Mouse (Mus musculus) stomach, embryonic 15.5 days (tissue): ENCODE results near the gene Rpl22l1. TPM values are rescaled to one million over a fixed set of nuclear protein-coding genes. Genes with fewer than 3 reads are reported as not detected.
A peak's percentile ranks its signal among the peaks of the same experiment; 100 is the strongest.
"Not testable (repeated sequence)": the region's sequence is repeated elsewhere in the genome, so short reads cannot be mapped to it uniquely, and the experiment has no call there.

ENCODE experiments used
- ATAC-seq: fragments of 200-750 bp; cut with Nextera tagmentation; 2 replicates; pipeline ENCODE4 v1.8.0; 2017; ENCODE audit warnings: low read depth, moderate number of reproducible peaks, moderate TSS enrichment; ENCODE audit not compliant: insufficient read depth, low FRiP score
- H3K27ac ChIP-seq: fragments of 300-500 bp; sonication (generic); 2 replicates; pipeline ENCODE4 v1.5.1; 2015; ENCODE audit warnings: mild to moderate bottlenecking, inconsistent platforms
- H3K27me3 ChIP-seq: fragments of 300-500 bp; sonication (generic); replicated peaks from 2 replicates; pipeline ENCODE4 v1.6.1; 2015; ENCODE audit warnings: inconsistent platforms
- H3K36me3 ChIP-seq: fragments of 300-500 bp; sonication (generic); 2 replicates; pipeline ENCODE4 v1.6.1; 2015; ENCODE audit warnings: inconsistent platforms
- H3K4me1 ChIP-seq: fragments of 300-500 bp; sonication (generic); 2 replicates; pipeline ENCODE4 v1.6.1; 2015; ENCODE audit warnings: inconsistent platforms
- H3K4me2 ChIP-seq: fragments of 300-500 bp; sonication (generic); 2 replicates; pipeline ENCODE4 v1.6.1; 2015; ENCODE audit warnings: mild to moderate bottlenecking, inconsistent platforms
- H3K4me3 ChIP-seq: fragments of 300-500 bp; sonication (generic); replicated peaks from 2 replicates; pipeline ENCODE4 v1.5.1; 2015; ENCODE audit warnings: inconsistent platforms
- H3K9ac ChIP-seq: fragments of 300-500 bp; sonication (generic); 2 replicates; pipeline ENCODE4 v1.6.1; 2015; ENCODE audit warnings: inconsistent platforms
- H3K9me3 ChIP-seq: fragments of 300-500 bp; sonication (generic); 2 replicates; pipeline ENCODE4 v1.6.1; 2016; ENCODE audit warnings: inconsistent platforms
- WGBS: fragments of 180-500 bp; shearing (Covaris S2); methylation state at CpG from one replicate; pipeline ENCODE4 v1.1.7; 2015; 5-methylcytosine and 5-hydroxymethylcytosine counted together
- polyA plus RNA-seq: library from polyadenylated mRNA; unstranded; fragments of >200 nt; fragmentation: Nextera tagmentation; extraction: Ambion mirVana; gene quantifications from 2 replicates; pipeline ENCODE4 v1.2.1, GENCODE M21; 2015

The Rpl22l1 gene
- polyA plus RNA-seq = 439 and 456 TPM in 2 replicates

DNA sequence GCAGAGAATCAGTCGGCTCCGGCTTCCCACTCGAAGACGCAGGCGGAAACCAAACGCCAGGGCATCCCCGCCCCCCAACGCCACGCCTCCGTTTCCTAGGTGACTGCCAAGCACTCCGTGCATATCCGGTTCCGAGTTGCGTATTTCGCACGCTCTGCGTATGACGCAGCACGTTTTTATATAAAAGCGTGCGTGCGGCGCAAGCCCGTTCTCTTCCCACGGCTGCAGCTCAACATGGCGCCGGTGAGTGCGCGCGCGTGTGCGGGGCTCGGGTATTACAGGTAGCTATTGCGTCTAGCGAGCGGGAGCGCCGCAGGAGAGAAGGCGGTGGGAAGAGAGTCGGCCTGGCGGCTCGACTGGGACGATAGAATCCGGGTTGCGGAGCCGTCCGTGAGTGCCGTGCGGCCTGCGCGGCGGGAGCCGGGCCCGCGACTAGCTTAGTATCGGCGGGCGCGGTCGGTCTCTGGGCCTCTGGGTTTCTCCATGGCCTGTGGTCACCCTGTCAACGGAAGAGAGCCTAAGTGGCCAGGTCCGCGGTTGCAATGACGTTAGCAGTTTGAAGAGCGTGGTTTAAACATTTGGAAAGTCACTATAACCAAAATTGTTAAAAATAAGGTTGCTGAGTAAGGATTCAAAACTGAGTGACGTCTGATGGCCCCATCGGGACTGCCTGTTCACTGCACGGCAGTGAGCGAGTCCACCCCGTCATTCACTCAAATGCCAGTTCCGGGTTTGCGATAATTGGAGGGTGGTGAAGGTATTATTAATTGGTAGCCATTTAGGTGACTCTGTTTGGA, at the start of gene Rpl22l1:
Rpl22l1 (plus strand) TSS at position 136 of the 797 bp plus-strand sequence.
- Histone ChIP-seq H3K4me3 (peak within 1 kb of the TSS; percentile 67), H3K4me1 (no peaks in the 10 kb centered on the region; the same call in 1 of the 2 replicates), H3K9ac (peak within 1 kb of the TSS; percentile 80), H3K36me3 (peaks cover 8% of the 10 kb centered on the region; the same call in 1 of the 2 replicates), H3K9me3 (no peaks in the 10 kb centered on the region), H3K27me3 (no peaks in the 10 kb centered on the region), H3K4me2 (peak within 1 kb of the TSS; percentile 56), H3K27ac (peak within 1 kb of the TSS; percentile 71)
- ATAC-seq = peak; percentile 99
- under 1% methylated on average over 72 of the region's 72 CpGs for WGBS

- Histone ChIP-seq H3K4me3 (no peak overlapping the region), H3K9me3 (no peaks in the 10 kb centered on the region), H3K9ac (no peak overlapping the region), H3K36me3 (no peaks in the 10 kb centered on the region), H3K4me2 (no peak overlapping the region), H3K27ac (no peak overlapping the region), H3K4me1 (no peaks in the 10 kb centered on the region), H3K27me3 (no peaks in the 10 kb centered on the region)
- ATAC-seq = no peak
- 83% methylated on average over 7 of the region's 7 CpGs for WGBS
Measured at GRCm38 (mm10) chr3:28755477-28755876, 49.8 kb upstream of the Rpl22l1 start.

DNA sequence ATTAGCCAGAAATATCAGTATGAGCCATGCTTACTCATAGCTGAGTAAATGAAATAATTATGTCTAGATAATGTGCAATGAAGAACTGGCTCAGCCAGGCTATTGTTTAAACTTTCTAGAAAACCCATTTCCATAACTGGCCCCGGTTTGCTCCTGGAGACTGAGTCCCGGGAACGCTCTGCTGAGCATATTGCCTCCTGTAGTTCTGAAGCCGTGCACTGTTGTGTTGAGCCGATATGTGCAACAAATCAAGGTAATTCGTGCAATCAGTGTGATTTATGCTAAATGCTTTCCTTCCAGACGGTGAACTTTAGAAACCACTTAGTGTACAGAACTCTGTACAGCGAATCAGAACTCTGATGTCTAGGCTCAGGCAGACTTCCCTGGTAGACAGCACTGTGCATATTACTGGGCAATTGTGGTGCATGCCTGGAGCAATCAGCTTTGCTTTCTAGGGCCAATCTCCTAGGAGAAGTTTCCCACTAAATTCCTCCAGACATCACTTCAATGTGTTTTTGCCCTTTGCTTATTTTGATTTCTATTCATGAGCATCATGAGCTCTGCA, 43.9 kb upstream of the Rpl22l1 start:
- H3K4me1 ChIP-seq = no peaks in the 10 kb centered on the region
- no peaks in the 10 kb centered on the region for H3K36me3 ChIP-seq
- H3K27me3 ChIP-seq = no peaks in the 10 kb centered on the region
- no peak overlapping the region for H3K27ac ChIP-seq
- no peak overlapping the region for H3K9ac ChIP-seq
- ATAC-seq = no peak
- no peak overlapping the region for H3K4me3 ChIP-seq
- no peak overlapping the region for H3K4me2 ChIP-seq
- H3K9me3 ChIP-seq = no peaks in the 10 kb centered on the region
- 69% methylated on average over 8 of the region's 8 CpGs for WGBS

GRCm38 (mm10) chr3:28766935-28767334, 38.3 kb upstream of the Rpl22l1 start:
- 91% methylated on average over 4 of the region's 4 CpGs for WGBS
- no peaks in the 10 kb centered on the region for H3K36me3 ChIP-seq

GRCm38 (mm10) chr3:28768222-28768621, 37.0 kb upstream of the Rpl22l1 start:
- Histone ChIP-seq H3K9ac (no peak overlapping the region), H3K27me3 (no peaks in the 10 kb centered on the region), H3K4me2 (no peak overlapping the region), H3K9me3 (no peaks in the 10 kb centered on the region), H3K4me1 (no peaks in the 10 kb centered on the region), H3K27ac (no peak overlapping the region), H3K36me3 (no peaks in the 10 kb centered on the region), H3K4me3 (no peak overlapping the region)
- WGBS = 75% methylated on average over 3 of the region's 3 CpGs
- no peak for ATAC-seq

More at GRCm38 (mm10) chr3:28766935-28767334, 38.3 kb upstream of the Rpl22l1 start:
- Histone ChIP-seq H3K9ac (no peak overlapping the region), H3K27me3 (no peaks in the 10 kb centered on the region), H3K4me3 (no peak overlapping the region), H3K4me1 (no peaks in the 10 kb centered on the region), H3K4me2 (no peak overlapping the region), H3K27ac (no peak overlapping the region), H3K9me3 (no peaks in the 10 kb centered on the region)
- ATAC-seq = no peak

- ATAC-seq, H3K27me3 ChIP-seq: not testable (repeated sequence)
- 65% methylated on average over 4 of the region's 4 CpGs for WGBS
Measured at GRCm38 (mm10) chr3:28772919-28773318, 32.3 kb upstream of the Rpl22l1 start.

DNA sequence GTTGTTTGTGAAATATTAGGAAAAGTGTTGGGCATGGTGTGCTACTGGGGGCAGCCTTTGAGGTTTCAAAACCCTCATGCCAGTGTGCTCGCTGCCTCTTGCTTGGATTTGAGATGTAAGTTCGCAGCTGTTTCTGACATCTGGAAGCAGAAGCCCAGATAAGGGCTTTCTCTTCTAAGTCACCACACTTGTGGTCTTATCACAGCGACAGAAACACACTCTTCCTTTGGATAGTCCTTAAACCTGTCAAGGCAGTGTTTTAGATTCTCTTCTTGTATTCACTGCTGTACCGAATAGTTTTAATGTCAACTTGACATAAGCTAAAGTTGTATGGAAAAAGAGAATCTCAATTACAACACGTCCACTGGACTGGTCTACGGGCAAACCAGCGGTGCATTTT, 29.9 kb upstream of the Rpl22l1 start:
- Histone ChIP-seq H3K4me3 (no peak overlapping the region), H3K36me3 (no peaks in the 10 kb centered on the region), H3K4me1 (no peaks in the 10 kb centered on the region), H3K9me3 (no peaks in the 10 kb centered on the region), H3K4me2 (no peak overlapping the region), H3K27ac (no peak overlapping the region), H3K27me3 (no peaks in the 10 kb centered on the region), H3K9ac (no peak overlapping the region)
- peak; percentile 77 for ATAC-seq
- WGBS = 78% methylated on average over 7 of the region's 7 CpGs

More at GRCm38 (mm10) chr3:28772919-28773318, 32.3 kb upstream of the Rpl22l1 start:
- not testable (repeated sequence) for H3K4me3 ChIP-seq, H3K27ac ChIP-seq, H3K9me3 ChIP-seq, H3K9ac ChIP-seq, H3K4me1 ChIP-seq, H3K36me3 ChIP-seq, H3K4me2 ChIP-seq

DNA sequence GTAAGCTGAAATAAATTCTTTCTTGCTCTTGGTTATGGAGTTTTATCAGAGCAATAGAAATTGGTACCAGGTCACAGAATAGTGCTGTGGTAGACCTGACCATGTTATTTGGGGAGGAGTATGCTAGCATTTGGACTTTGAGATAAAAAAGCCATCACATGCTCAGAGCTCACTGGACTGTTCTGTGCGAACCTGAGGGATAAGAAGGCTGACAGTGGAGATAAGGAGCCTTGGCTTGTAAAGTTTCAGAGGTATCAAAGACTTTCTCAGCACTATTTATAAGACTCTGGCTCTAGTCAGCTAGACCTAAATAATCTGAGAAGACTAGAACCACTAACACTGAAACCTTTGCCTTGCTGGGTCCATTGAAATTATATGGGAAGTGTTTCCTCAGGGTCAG, 29.3 kb upstream of the Rpl22l1 start:
- Histone ChIP-seq H3K9me3 (no peaks in the 10 kb centered on the region), H3K4me2 (no peak overlapping the region), H3K4me1 (0 out of 2 replicates have a peak, but pooled peaks cover 4% of the 10 kb centered on the region), H3K9ac (no peak overlapping the region), H3K4me3 (no peak overlapping the region), H3K27ac (no peak overlapping the region), H3K36me3 (no peaks in the 10 kb centered on the region), H3K27me3 (no peaks in the 10 kb centered on the region)
- peak; percentile 91 for ATAC-seq
- 81% methylated on average over 1 of the region's 1 CpGs for WGBS

GRCm38 (mm10) chr3:28776491-28776890, 28.7 kb upstream of the Rpl22l1 start:
- Histone ChIP-seq H3K4me1 (0 out of 2 replicates have a peak, but pooled peaks cover 6% of the 10 kb centered on the region), H3K4me2 (no peak overlapping the region), H3K27ac (no peak overlapping the region), H3K36me3 (no peaks in the 10 kb centered on the region), H3K9ac (no peak overlapping the region), H3K9me3 (no peaks in the 10 kb centered on the region), H3K27me3 (no peaks in the 10 kb centered on the region), H3K4me3 (no peak overlapping the region)
- peak; percentile 52; the same call in 1 of the 2 replicates for ATAC-seq
- WGBS = 67% methylated on average over 1 of the region's 1 CpGs

- Histone ChIP-seq H3K4me2 (peak overlapping the region; percentile 98), H3K9ac (no peak overlapping the region), H3K27me3 (no peaks in the 10 kb centered on the region), H3K4me1 (peaks cover 12% of the 10 kb centered on the region; the same call in 1 of the 2 replicates), H3K27ac (no peak overlapping the region), H3K36me3 (no peaks in the 10 kb centered on the region), H3K4me3 (peak overlapping the region; percentile 77), H3K9me3 (no peaks in the 10 kb centered on the region)
- ATAC-seq = no peak
- 72% methylated on average over 9 of the region's 9 CpGs for WGBS
Measured at GRCm38 (mm10) chr3:28780511-28780910, 24.7 kb upstream of the Rpl22l1 start.

DNA sequence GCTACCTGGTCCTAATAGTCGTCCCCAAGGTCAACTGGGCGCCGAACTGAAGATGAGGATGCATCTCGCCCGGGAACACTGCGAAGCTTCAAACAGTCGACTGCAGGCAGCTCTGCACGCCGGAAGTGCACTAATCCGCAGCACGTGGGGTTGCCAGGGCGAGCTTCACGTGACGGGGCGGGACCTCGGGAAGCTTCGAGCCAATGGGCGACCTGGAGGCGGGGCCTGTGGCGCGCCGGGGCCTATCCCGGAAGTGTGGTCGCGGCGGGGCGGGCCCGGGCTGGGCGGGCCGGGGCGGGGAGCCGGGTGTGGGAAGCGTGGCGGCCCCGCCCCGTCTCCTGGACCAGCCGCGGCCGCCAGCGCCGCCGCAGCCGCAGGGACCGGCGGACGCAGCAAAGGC, 24.2 kb upstream of the Rpl22l1 start, which contains the start of gene Eif5a2:
Eif5a2 (plus strand) TSS at position 283 of the 400 bp plus-strand sequence.
- 2% methylated on average over 39 of the region's 46 CpGs for WGBS
- Histone ChIP-seq H3K4me2 (peak within 1 kb of the TSS; percentile 98), H3K27ac (no peak within 1 kb of the TSS), H3K27me3 (no peaks in the 10 kb centered on the region), H3K9me3 (no peaks in the 10 kb centered on the region), H3K4me3 (peak within 1 kb of the TSS; percentile 77), H3K36me3 (no peaks in the 10 kb centered on the region), H3K4me1 (peaks cover 12% of the 10 kb centered on the region; the same call in 1 of the 2 replicates), H3K9ac (peak within 1 kb of the TSS; percentile 30; the same call in 1 of the 2 replicates)
- ATAC-seq = peak; percentile 97

DNA sequence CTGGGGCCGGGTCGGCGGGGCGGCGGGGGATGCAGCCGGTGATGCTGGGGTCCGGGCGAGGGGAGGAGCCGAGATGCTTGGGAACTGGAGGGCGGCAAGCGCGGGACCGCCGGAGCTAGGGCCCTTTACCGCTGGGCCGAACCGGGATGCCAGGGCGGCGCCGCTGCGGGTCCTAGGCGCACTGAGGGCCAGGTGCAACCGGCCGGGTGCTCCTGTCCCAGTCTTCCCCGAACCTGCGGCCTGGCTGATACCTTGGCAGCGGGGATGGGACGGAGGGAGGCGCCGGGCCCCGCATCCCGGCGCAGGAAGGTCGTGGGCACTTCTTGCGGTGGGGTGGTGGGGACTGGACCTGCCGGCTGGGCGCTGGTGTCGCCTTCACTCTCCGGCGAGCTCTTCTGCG, 23.8 kb upstream of the Rpl22l1 start:
- ATAC-seq = no peak; the same call in none of the 2 replicates
- no peaks in the 10 kb centered on the region for H3K27me3 ChIP-seq
- peak overlapping the region; percentile 98 for H3K4me2 ChIP-seq
- peak overlapping the region; percentile 77 for H3K4me3 ChIP-seq
- no peaks in the 10 kb centered on the region for H3K36me3 ChIP-seq
- H3K27ac ChIP-seq = no peak overlapping the region
- H3K9ac ChIP-seq = peak overlapping the region; percentile 30; the same call in 1 of the 2 replicates
- under 1% methylated on average over 41 of the region's 41 CpGs for WGBS
- H3K9me3 ChIP-seq = no peaks in the 10 kb centered on the region
- peaks cover 12% of the 10 kb centered on the region; the same call in 1 of the 2 replicates for H3K4me1 ChIP-seq
